Mouse (Mus musculus) lung, postnatal 36 days (tissue): ENCODE data around the gene Zic4.

Experiments used
- DNase-seq: peaks from one replicate; pipeline ENCODE4 v3.0.0; 2022; ENCODE audit warnings: mixed read lengths

The Zic4 gene

GRCm38 (mm10) chr9:91404905-91405752 lies 42.9 kb downstream of the Zic4 start:
- DNase-seq, result no peak

DNA sequence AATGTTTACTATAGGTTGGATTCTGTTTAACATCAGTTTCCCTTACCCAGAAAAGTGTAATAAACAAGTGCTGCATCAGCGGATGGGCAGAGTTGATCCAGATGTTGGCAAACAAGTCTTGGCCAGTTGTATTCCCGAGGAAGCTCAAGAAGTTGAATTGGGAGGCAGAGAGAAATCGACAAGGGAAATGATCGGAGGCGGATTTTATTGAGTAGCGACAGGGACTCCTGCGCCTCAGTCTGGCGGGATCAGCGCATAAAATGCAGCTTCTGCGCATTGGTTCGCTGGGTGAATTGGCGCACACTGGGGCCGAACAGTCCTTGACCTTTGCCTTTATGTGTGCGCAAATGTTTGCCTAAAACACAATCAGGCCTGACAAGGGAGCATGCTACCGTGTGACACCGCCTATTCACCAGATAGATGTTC lies 43.6 kb downstream of the Zic4 start:
- no peak for DNase-seq

DNA sequence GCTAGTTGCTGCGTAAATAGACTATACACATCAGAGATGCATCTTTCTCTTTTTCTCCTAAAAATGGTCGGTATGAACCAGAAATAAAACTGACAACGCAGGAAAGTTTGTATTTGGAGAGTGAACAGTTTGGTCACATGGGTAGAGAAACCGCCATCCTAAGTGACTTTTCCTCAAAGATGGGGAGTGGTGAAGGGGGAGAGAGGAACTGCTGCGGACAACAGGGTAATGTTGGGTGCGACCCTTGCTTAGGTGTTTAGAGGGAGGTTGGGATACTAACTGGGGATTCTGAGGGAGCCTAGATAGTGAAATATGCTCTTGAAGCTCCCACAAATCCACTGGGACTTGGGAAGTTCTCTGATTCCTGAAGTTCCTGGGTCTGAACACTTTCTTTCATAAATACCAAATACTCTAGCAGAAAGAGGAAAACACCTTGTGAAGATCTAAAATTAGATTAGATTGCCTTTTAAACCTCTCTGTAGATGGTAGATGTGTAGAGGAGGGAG lies 44.1 kb downstream of the Zic4 start:
- DNase-seq, result no peak

GRCm38 (mm10) chr9:91409771-91410170 lies 47.6 kb downstream of the Zic4 start:
- no peak for DNase-seq

DNA sequence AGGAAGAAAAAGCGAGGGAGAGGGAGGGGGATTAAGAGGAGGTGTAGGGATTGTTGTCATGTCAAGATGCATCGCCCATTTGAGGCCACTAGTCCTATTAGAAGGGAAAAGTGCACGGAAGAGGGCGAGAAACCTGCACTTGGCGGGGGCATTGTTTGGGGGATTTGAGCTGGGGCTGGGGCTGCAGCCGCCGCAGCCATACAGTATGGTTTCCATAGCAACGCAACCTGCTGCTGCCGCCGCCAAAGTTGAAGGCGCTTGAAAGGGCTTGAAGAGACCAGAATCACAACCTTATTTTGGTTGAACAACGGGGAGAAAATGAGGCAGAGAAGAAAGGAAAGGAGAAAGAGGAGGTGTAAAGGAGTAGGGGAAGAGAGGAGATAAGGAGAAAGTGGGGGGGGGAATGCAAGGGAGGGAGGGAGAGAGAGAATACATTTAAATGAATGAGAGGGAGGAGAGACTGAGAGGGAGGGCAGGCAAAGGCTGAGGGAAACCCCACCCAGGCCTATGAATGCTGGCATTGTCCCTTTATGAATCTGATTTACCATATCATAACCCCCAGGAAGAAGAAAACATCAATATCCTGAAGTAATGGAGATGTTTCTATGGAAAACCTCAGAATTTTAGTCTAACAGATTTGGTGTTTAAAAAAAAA lies 51.9 kb downstream of the Zic4 start:
- no peak for DNase-seq

DNA sequence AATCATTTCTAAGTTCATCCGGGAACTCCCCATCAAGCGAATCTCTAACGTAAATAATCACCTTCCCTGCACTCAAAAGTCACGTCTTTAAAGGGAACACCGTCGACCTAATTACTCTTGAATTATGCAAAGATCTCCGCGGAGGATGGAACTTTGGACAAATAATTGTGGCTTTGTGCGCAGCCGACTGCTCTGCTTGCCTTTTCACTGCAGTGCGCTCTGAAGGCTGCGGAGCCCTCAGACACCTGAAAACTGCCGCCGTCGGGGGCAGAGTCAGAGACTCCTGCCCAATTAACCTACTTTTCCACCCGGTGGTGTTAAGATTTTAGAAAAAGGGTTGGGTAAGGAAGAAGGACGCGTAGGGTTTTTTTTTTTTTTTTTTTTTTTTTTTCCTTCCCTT lies 58.2 kb downstream of the Zic4 start:
- no peak for DNase-seq
